Mouse (Mus musculus) cerebellum, adult 9-11 months (tissue): ENCODE measurements around the gene Cdc42ep4.

ENCODE experiments used
- DNase-seq: peaks from one replicate; pipeline ENCODE4 v3.0.0; 2022

Cdc42ep4 gene

DNA sequence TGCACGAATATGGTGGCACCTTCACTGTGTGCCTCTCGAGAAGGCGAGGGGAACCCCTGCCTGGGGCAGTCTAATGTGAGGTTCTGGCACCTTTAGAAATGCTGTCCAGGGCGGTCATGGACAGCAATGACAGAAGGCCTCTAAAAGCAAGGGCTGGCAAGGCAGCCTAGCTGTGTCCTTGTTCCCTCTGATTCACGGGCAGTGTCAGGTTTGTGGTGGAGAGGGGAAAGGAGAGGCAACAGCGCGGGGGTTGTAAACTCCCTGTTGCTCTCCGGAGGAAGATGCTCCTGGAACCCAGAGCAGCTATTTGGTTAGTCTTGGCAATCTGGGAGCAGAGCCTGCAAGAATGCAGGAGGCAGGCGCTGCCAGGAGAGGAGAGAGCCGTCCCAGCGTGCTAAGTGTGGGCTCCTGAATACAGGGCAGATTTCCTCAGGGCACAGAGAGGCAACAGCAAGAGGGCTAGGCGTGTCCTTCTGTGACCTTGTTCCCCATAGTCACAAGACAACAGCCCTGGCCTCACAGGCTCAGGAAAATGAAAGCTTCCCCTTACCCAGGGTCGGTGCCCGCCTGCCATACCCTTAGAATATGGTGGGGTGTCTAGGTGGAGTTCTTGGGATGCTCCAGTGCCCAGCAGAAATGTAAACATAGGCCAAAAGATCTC, 25.3 kb upstream of the Cdc42ep4 start:
- no peak for DNase-seq

DNA sequence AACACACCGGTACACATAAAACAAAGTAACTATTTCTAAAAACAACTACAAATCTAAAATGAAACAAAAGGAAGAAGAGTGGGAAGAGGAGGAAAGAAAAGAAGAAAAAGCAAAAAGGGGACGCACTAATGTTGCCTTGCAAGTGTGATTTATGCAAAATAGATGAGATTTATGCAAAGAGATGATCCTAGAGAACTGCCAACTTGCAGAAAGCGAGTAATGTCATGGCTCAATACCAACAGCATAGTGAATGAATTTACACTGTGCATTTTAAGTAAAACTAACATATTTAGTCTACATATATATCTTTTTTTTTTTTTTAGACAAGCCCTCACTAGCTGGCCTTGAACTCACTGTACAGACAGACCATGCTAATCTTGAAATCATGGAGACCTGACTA, 23.1 kb upstream of the Cdc42ep4 start:
- no peak for DNase-seq

DNA sequence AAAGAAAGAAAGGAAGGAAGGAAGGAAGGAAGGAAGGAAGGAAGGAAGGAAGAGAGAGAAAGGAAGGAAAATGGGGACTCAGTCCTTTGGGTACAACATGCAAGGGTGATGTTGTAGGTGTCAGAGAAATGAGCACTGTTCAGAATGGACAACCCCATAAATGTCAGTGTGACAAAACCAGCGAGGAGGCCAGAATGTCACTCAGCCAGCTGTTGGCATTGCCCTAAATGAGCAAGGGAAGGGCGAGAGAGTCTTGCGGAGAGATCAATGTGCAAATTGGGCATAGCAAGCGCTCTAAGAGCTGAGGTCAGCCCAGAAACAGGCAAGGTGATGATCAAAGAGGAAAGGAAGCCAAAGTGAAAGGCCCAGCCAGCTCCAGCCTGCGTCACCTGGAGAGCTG, 21.5 kb upstream of the Cdc42ep4 start:
- DNase-seq, result no peak

DNA sequence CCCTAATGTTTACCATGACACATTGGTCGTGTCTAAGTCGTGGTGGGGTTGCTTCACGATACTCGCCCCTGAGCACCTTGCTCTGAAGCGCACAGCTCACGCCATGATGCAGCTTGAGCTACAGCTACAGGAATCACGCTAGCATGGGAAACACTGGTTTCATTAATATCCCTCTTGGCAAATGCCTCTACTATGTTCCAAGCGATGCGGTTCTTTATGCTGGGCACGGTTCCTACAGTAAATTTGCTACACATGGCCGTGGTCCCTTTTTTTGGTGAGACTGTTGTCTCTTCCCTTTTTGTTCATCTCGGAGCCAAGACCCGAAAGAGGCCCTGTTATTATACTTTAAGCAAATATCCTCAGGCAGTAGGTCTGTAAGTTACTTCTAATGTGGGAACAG, 19.5 kb upstream of the Cdc42ep4 start:
- DNase-seq, result no peak

DNA sequence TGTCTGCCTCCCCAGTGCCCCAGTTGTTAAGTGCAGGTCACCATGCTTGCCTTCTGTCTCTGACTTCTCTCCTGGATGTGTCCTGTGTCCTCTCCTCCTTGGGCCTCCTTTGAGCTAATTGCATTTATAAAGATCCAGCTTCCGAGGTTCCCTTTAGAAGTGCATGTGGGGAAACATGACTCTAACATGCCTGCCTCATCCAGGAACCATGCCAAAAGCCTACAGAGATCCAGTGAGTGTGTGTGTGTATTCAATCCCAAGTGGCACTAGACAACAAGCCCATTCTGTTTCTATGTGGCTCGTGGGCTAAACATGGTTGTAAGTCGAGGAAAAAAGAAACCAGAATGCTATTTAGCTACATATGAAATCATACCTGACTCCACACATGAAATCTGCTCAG, 16.7 kb upstream of the Cdc42ep4 start:
- no peak for DNase-seq

DNA sequence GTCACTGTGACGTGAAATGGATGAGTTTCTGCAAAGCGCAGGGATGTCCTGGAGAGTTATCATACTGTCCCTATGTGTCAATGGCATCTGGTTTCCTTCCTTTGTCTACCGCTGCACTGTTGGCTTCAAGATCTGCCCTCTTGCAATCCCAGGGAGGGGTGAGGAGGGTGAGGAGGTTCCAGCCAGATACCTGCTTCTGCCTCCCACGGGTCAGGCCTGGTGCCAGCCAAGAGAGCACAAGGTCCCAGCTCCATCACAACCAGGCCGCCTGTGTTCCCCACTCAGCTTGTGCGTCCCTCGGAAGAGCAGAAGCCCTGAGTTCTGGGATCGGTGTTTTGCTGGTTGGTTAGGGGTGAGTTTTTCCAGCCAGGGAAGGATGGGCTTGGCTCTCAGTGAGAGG, 15.6 kb upstream of the Cdc42ep4 start:
- no peak for DNase-seq

DNA sequence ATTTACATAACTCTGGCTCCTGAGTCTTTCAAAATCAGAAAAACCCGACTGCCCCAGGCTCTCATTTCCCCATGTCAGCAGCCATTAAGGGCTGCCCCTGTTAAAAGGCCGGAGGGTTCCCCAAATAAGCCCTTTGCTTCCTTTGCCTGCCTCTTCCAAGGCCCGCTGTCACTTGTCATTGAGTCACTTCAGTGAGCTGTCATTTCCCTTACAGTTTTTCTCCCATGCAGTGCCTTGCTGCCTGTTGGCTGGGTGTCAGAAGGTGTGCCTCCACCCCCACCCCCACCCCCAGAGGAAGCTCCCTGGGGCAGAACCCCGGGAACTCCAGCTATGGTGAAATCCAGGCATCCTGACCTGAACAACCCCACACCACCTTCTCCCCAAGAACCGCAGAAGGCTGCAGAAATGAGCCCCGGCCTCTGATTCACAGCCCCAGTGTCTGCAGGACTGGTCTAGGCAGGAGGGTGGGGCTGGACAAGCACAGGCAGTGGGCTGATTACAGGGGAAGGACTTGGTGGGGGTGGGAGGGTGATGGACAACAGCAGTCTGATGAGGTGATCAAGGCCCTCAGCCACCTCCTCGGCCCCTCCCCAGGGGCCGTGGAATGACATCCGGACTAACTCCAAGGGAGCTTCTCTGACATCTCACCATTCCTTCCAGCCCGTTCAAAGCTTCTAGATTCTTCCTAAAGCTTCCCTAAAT, 14.8 kb upstream of the Cdc42ep4 start:
- DNase-seq, result no peak

DNA sequence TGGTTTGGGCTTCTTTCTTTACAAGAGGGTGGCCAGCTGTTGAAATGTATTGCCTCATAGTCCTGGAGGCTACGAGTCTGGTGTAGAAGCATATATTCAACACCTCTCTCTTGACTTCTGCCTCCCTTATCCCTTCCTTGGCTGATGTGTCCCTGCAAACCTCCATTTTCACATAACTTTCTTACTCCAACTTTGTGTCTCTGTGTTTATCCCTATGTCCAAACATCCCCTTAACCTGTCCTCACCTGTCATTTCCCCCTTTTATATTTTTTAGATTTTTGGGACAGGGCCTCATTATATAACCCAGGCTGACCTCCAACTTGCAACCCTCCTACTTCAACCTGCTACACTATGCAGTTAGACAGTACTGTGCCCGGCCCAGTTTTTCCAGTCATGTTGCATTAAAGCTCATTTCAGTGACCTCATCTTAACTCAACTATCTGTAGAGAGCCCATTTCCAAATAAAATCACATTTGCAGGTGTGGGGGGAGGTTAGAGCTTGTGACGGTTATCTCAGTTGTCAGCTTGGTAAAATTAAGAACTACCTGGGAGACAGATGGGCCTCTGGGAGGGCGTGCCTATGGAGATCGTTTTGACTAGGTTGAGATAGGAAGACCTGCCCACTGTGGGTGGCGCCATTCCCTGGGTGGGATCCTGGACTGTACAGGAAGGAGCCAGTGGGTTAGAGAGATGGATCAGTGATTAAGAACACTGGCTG, 12.6 kb upstream of the Cdc42ep4 start:
- no peak for DNase-seq

DNA sequence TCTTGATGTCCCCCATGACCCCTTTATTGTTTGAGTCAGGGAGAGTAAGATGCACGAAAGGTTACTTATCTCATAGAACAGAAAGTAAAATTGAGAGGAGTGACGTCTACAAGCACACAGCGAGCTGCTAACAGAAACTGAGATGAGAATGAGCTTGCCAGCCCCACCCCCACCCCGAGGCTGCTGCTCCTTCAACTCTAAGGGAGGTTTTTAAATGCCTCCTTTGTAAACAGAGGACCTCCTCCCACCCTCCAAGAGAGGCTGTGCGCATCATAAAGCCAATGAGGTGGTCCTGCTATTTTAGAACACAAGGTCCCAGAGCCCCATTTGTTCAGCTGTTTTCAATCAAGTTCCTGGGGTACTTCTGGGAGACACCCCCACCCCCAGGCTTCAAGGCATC, 11.8 kb upstream of the Cdc42ep4 start:
- DNase-seq, result no peak

DNA sequence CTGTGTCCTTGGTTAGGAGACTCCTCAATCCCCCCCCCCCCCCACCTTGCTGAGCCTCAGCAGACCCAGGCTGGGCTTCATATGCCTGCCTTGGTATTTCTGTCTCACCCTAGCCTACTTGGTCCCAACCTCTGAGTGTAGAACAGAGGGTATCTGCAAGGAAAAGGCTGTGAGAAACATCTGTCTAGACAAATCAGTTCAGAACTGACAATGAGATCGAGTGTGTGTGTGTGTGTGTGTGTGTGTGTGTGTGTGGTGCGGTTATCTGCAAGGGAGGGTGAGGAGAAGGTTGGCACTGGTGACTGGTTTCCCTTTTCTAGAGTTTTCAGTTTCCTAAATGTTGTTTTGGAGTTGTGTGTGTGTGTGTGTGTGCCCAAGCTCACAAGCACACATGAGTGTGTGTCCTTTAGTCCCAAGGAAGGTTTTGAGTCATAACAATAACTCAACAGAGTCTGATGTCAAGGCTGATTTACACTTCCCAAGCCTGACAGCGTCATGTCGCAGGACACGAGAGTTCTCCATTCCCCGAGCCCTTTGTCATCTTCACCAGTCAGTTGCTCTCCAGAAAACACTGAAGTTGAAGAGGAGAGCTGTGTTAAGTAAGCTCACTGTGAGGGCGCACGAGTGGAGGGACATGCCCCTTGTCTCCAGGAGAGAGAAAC, 10.6 kb upstream of the Cdc42ep4 start:
- DNase-seq, result no peak

DNA sequence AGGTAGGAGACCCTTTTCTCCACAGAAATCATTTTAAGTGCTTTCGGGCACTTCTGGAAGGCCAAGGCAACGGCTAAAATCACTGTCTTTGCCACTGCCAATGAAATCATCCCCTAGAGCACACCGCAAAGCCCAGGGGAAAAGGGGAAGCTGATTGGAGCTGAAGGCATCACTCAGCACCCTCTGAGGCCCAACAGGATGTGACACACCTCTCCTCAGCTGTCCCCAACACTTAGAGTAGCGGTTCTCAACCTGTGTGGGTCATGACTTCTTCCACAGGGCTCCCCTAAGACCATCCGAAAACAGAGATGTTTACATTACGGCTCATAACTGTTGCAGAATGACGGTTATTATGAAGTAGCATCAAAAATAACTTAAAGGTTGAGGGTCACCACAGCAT, 10.0 kb upstream of the Cdc42ep4 start:
- no peak for DNase-seq

DNA sequence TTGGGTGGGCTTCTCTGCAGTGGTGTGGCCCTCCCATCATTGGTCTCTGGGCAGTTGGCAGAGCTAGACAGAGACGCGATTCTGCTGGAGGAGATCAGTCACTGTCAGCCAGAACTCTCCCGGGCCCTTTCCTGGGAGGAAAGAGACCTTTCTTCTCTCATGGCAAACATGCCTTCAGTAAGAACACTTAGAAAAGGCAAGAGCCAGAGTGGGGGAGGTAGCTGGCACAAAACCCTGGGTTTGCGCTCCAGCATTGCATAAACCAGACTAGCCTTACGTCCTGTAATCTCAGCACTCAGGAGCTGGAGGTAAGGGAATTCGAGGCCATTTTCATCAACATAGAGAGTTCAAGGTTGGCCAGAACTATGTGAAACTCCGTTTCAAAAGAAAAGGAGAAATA, 8.8 kb upstream of the Cdc42ep4 start:
- DNase-seq, result no peak

DNA sequence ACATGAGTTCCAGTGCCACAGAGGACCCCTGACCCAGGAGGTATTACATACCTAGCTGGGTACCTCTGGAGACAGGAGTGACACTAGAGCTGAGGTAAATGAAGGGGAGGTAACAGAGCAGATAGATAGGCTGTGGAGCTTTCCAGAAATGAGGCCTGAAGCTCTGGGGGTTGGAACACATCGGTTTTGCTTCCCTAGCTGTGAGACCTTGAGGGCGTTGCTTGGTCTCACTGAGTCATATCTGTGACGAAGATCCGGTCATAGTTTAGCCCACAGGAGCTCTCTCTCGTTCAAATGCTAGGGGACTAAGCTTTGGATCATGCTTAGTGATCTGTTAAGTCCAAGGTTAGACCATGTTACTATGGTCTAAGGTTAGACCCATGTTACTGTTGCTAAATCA, 7.2 kb upstream of the Cdc42ep4 start:
- no peak for DNase-seq

DNA sequence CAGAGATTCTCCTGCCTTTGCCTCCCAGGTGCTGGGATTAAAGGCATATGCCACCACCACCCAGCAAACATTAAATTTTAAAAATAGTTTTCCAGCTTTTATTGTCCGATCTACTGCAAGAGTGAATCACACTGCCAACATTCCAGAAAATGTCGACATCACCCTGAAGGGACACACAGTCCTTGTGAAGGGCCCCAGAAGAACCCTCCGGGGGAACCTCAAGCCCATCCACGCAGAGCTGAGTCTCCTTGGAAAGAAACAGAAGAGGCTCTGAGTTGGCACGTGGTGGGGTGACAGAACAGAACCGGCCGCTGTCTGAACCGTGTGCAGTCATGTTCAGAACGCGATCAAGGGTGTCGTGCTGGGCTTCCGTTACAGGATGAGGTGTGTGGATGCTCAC, 4.9 kb upstream of the Cdc42ep4 start:
- DNase-seq, result no peak

DNA sequence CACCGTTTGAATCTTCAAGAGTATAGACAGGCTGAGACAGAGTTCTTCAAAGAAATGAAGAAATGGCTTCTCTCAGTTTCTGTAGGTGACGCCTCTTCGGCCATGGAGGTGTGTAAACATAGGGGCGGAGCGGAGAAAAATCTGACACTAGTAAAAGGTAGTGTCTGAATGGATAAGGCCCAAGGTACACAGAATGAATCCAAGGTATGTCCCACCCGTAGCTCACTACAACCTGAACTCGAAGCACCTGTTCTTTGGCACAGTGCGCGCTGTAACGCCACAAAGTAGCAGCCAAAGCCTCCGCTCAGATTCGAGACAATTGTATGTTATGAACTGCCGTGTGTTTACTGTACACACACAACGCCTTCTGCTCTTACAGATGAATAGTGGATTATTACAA, 4.2 kb upstream of the Cdc42ep4 start:
- DNase-seq, result no peak

DNA sequence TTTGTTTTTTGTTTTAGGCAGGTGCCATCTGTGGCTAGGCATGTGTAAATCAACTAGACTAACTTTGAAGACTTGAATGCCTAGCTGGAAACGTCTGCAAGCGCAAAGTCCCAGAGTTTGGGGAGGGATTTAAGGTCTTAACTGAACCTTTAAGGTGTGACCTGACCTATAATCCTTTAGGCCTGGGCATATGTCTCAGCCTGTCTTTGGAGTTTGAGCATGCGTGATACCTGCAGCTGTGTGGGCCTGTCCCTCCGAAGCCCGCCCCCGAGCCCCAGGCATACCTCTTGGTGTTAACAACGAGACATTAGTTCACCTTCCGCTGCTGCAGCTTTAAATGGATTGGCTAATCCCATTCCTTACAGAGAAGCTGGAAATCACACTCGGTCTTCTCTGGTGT, 3.2 kb upstream of the Cdc42ep4 start:
- no peak for DNase-seq

DNA sequence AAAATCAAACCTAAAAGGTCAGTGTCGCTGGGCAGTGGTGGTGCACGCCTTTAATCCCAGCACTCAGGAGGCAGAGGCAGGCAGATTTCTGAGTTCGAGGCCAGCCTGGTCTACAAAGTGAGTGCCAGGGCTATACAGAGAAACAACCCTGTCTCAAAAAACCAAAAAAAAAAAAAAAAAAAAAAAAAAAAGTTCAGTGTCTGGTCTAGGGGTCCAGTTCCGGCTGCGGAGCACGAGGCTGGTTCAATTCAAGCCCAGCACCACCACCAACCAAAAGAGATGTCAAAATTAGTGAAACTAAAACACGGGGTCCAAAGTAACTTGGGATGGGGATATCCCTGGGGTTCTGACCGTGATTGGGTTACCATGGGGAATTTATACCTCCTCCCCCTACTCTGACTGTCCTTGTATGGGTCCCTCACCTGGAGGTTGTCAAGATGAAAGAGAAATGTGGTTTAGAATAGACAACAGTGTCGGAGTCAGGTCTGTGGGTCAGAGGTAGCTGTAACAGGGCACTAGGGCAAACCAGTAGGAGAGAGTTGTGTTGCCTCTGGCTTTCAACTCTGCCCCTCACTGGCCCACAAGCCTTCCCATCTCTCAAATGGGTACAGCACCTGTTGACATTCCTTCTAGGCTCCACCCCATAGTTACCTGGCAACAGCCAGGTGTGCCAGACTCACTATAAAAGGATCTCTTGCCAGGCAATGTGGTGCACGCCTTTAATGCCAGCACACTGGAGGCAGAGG, 1.2 kb upstream of the Cdc42ep4 start:
- no peak for DNase-seq

DNA sequence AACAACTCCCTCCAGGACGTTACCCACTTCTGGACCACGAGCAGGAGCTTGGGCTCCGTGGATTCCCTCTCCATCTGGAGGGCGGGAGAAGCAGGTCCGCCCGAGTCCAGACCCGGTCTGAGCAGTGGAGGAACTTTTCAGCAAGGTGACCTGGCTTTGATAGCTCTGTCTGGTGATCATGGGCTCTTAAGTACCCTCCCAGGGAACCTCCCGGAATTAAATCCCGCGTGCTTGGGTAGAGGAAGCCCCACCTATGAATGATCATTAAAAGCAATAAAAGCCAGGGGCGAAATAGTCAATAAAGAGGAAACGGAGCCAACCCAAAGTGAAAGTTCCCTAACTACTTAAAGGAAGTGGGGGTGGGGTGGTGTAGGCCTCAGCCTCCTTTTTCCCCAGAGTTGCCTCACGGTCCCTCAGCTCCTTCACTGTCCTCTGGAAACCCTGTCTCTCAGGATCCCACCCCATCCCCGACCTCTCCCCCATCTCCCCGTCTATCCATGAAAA, 529 bp upstream of the Cdc42ep4 start:
- DNase-seq, result no peak

DNA sequence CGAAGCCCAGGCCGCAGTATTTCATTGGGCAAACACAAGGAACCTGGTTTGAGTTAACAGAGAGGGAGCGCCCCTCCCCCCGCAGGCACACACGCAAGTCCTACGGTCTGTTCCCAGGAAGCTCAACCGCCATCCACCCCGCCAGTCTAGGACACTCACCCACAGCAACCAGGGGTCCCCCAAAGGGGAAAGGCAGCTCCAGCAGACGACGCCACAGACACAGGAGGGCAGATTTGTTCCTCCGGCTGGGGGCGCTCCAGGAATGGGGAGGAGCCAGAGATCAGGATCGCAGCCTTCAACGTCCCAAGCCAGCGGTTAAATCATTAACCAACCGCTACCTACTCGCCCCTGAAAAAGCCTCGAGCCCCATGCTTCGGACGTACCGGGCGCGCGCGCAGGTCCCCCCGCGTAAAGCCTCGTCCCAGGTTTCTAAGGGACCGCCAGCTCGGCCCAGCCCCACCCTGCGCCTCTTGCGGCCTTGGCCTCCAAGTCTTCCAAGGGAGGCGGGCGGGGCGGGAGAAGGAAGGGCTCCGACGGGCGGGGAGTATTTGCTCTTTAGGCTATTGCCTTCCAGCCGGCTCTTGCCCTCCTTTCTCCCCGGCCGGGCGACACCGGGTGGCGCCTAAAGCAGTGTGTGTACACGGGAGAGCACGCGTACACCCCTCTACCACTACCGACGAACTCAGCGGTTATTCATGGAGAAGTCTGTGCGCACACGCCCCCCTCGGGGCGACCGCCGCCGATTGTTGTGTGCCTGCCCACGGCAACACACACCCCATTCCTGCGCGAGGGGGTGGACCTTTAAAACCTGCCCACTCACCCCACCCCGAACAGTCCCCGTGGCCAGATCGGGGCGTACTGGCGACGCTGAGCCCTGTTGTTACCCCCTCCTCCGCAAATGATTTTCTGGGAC, 854 bp downstream of the Cdc42ep4 start:
- peak; percentile 47 for DNase-seq

DNA sequence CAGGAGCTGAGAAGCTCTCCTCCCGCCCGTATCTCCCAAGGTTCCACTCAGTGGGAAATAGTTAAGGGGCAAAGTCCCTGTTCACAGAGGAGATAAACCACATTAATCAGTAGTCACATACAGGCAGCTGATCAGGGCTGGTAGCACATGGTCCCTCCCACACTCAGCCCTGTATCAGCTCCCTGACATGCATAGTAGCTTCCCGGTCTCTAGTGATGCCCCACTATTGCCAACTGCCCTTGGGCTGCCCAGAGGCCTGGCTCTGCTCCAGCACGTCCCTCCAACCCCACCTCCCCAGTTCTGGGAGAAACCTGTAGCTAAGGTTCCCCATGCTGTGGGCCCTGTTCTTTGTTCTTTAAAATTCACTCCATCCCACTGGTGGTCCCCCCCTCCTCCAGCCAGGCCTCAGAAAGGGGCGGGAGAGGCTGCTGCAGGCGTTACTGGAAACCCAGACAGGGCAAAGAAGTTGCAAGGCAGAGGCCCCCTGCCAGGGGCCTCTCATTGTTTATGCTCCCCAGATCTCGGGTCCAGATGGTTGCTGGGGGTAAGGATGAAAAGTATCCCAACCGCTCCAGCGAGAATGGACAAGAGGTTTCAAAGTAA, 1.8 kb downstream of the Cdc42ep4 start:
- DNase-seq, result no peak

DNA sequence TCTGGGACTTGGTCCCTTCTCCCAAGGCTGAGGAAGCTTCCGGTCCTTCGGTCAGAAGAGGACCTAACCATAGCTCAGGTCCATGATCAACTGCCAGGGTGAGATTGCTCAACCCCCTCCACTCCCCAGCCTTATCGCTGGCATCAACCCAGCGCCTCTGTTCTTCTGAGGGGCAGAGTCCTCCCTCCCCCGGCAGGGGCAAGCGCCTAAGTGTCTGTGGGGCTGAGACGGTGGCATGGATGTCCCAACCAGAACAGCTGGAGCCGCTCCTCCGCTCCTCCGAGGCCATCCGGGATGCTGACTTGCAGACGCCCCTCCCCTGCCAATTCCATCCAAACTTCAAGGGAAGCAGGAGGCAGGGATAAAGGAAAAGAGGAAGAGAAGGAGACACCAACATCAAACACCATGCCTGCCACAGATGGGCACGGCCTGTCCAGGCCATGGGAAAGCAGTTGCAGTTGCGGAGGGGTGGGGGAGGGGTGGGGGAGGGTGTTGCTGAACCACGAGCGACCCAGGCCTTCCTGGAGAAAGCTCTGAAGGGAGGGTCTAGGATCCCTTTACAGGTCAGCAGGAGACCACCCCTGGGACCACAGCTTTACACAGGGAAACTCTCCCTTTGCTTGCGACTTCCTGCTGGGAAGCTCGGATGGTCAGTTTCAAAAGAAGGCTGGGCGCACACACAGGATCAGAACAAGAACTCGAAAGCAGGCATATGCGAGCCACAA, 2.7 kb downstream of the Cdc42ep4 start:
- no peak for DNase-seq
